Mouse (Mus musculus) adrenal gland (tissue): ENCODE measurements around the gene Cd163l1.

Experiments used
- intact Hi-C: fragments of 180-260 bp; cut with DNase I; formaldehyde crosslinking; loops from one replicate; pipeline ENCODE4 v1.15.1; 2025

The Cd163l1 gene

DNA sequence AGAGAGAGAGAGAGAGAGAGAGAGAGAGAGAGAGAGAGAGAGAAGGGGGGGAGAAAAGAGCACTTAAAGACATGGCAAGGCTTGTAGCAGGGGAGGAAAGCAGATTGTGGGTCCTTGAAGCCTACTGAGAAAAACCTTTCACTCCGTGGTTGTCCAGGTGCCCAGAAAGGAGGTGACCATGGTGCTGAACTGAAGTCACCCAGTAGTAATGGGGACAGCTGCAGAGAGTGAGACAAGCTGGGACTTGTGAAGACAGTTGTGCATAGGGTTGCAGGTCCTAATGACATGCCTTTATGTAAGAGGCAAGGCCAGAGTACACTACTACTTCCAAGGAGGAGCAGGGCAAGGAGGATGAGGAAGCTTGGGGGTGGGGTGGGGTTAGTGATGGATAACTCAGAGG, 1.2 kb downstream of the Cd163l1 start:
- intact Hi-C loops: no loop called here

DNA sequence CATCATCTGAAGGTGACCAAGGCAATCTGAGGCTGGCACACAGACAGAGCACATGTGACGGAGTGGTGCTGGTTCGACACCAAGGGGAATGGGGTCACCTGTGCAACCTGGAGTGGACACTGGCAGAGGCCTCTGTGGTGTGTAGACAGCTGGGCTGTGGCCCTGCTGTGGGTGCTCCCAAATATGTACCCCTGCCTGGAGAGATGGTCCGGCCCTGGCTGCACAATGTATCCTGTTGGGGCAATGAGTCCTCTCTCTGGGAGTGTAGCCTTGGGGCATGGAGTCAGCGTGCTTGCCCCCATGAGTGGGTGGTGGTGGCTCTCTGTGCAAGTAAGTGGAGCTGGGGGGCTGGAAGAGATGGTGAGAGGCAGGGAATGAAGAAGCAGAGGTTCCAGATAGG, 2.3 kb downstream of the Cd163l1 start:
- intact Hi-C loops: no loop called here

DNA sequence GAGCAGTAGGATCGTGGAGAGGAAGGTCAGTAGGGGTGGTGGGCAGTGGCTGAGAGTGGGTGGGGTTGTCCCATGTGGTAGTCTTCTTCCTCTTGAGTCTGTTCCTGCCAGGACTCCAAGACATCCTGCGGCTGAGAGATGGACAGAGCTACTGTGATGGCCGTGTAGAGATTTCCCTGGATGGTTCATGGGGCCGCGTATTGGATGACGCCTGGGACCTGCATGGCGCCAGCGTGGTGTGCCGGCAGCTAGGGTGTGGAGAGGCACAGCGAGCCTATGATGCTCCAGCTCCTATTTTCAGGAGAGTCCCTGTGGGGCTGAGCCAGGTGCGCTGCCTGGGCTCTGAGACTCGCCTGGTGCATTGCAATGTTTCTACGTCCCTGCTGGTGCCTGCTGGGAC, 6.1 kb downstream of the Cd163l1 start:
- intact Hi-C loops: no loop called here

DNA sequence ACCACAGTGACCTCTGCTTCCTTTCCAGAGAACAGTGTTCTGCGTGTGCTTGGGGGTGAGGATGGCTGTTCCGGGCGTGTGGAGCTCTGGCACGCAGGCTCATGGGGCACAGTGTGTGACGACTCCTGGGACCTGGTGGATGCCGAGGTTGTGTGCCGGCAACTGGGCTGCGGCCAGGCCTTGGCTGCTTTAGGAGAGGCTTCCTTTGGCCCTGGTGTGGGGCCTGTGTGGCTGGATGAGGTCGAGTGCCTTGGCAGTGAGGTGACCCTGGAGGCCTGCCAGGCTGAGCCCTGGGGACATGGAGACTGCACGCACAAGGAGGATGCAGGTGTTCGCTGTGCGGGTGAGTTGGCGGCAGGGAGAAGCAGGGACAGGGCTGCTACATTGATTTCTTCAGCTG, 10.4 kb downstream of the Cd163l1 start:
- intact Hi-C loops: no loop called here

DNA sequence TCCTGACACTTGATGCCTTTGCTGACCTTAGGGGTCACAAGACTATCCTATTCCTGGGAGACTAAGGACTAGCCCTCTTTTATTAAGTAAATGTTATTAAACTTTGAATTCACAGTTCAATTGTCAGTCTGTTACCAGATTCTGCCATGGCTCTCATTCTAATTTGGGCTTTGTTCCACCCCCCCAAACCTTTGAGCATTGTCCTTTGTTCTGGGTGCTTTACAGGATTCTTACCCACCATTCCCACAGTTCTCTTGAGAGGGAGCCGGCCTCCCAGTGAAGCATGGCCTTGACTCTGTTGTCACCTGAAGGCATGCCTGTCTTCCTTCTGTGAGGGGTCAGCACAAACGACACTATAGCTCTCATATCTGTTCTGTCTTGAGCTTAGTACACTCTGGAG, 13.0 kb downstream of the Cd163l1 start:
- intact Hi-C loops: no loop called here

DNA sequence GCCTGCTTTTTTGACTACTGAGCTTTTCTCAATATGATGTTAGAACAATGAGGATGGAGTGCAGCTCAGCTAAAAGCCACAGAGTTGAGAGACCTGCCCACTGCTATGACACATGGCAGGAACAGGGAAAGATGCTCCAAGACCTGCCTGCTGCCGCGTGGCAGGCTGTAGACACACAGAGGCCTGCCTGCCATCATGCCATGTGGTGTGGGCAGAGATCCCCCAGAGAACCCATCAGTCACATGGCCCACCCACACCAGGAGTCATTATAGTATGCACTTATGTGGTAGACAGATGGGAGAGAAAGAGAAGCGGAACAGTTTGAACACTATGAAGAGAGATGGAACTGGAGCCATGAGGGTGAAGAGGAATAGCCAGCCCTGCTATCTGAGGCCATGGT, 15.6 kb downstream of the Cd163l1 start:
- intact Hi-C loops: no loop called here

DNA sequence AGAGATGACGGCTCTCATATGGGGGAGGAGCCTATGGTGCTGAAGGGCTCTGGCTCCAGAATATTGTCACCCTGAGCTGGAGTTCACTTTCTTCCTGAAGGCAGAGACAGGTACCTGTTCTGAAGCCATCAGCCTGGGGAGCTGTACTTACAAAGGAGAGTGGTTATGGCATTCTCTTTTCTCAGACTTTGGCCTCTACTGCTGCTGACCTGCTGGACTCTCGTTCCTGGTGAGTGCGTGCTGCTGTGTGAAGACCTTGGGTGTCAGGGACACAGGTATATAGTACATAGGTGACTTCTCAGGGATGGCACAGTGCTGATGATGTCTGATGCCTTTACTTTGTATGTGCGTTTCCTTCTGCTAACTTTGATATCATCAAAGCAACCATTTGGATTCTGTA, 29.1 kb downstream of the Cd163l1 start, which contains the start of gene 5830411N06Rik:
TSS of gene 5830411N06Rik (plus strand) at position 69 of the 400 bp plus-strand sequence.
- intact Hi-C loops: no loop called here

DNA sequence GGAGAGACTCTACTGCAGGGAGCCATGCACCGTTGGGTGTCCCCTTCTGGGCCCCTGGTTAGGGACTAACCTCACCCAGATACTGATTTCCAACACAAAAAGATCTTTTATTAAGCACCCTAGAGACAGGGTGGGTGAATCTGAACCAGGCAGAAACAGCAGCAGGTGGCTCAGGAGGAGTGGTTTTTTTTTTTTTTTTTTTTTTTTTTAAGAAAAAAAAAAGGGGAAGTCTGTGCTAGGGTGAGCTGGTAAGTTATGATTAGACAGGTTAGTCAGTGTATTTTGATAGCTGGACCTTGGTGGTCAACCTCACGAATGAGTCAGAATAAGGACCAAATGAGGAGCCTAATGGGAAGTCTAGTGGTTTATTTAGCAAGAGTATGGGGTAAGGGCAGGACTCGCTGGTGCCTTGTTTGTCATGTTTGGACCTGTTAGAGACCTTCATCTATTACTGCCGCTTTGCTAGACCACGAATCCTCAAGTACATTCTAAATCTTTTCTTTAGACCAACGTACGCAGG, 35.8 kb downstream of the Cd163l1 start:
- intact Hi-C loops: no loop called here
